Mouse (Mus musculus) ovary, postnatal 14 days (tissue): ENCODE measurements at regions not wholly inside any gene's neighbourhood (a gene's known extent, or its start where the extent isn't known, plus 50 kb on each side); places are given as distances from the start of the nearest gene placed in this dataset.

Experiments
- DNase-seq: peaks from one replicate; pipeline ENCODE4 v3.0.0; 2022; ENCODE audit warnings: low spot score

- no peak for DNase-seq
Observed at GRCm38 (mm10) chr1:144452141-144452540, 115.3 kb downstream of the Rgs21 start.

GRCm38 (mm10) chr1:144451731-144452130 lies 115.7 kb downstream of the Rgs21 start:
- no peak for DNase-seq

GRCm38 (mm10) chr1:144436617-144437016 lies 130.8 kb downstream of the Rgs21 start:
- DNase-seq, result no peak

GRCm38 (mm10) chr1:144432816-144433215 lies 134.7 kb downstream of the Rgs21 start:
- DNase-seq, result no peak

- DNase-seq, result no peak
Observed at GRCm38 (mm10) chr1:144431535-144432276, 135.8 kb downstream of the Rgs21 start.

- no peak for DNase-seq
Observed at GRCm38 (mm10) chr1:144421374-144421773, 146.1 kb downstream of the Rgs21 start.

GRCm38 (mm10) chr1:144406387-144407383 lies 157.6 kb upstream of the Rgs1 start:
- peak; percentile 68 for DNase-seq

- DNase-seq, result no peak
Observed at GRCm38 (mm10) chr1:144405724-144406123, 156.7 kb upstream of the Rgs1 start.

- no peak for DNase-seq
Observed at GRCm38 (mm10) chr1:144405031-144405430, 156.0 kb upstream of the Rgs1 start.

GRCm38 (mm10) chr1:144379991-144380594 lies 131.1 kb upstream of the Rgs1 start:
- no peak for DNase-seq

GRCm38 (mm10) chr1:144374121-144374520 lies 125.1 kb upstream of the Rgs1 start:
- DNase-seq, result no peak

- peak; percentile 7 for DNase-seq
Observed at GRCm38 (mm10) chr1:144367492-144367891, 118.5 kb upstream of the Rgs1 start.

- DNase-seq, result no peak
Observed at GRCm38 (mm10) chr1:144355560-144356310, 106.7 kb upstream of the Rgs1 start.

GRCm38 (mm10) chr1:144355041-144355440 lies 106.0 kb upstream of the Rgs1 start:
- no peak for DNase-seq

GRCm38 (mm10) chr1:144353320-144353719 lies 104.3 kb upstream of the Rgs1 start:
- no peak for DNase-seq

- no peak for DNase-seq
Observed at GRCm38 (mm10) chr1:144343820-144344219, 94.8 kb upstream of the Rgs1 start.

GRCm38 (mm10) chr1:144343299-144343698 lies 94.3 kb upstream of the Rgs1 start:
- DNase-seq, result peak; percentile 0

- no peak for DNase-seq
Observed at GRCm38 (mm10) chr1:144337572-144337971, 88.5 kb upstream of the Rgs1 start.

- no peak for DNase-seq
Observed at GRCm38 (mm10) chr1:144330365-144331050, 81.5 kb upstream of the Rgs1 start.

GRCm38 (mm10) chr1:144319406-144319805 lies 70.4 kb upstream of the Rgs1 start:
- DNase-seq, result no peak

- DNase-seq, result no peak
Observed at GRCm38 (mm10) chr1:144318289-144318688, 69.2 kb upstream of the Rgs1 start.
